Mouse (Mus musculus): Measurements from ENCODE around the gene Cmtm7.

GRCm38 (mm10) chr9:114752311-114752710 is 29.3 kb downstream of the Cmtm7 start:
- TF ChIP-seq POLR2AphosphoS5 (IDR thresholded peaks at IDR 0.05; ENCODE audit: insufficient replicate concordance, low read depth, low read length) (no peak), GATA1 (IDR thresholded peaks at IDR 0.05; ENCODE audit: borderline replicate concordance, low read length) (no peak)
